Mouse (Mus musculus) yolk sac, embryonic 10.5 days (tissue): Measurements from ENCODE around the gene Gm3045.

Experiments
- DNase-seq: peaks from one replicate; pipeline ENCODE4 v3.0.0-alpha.2; 2017; ENCODE audit warnings: low spot score

Gene Gm3045

DNA sequence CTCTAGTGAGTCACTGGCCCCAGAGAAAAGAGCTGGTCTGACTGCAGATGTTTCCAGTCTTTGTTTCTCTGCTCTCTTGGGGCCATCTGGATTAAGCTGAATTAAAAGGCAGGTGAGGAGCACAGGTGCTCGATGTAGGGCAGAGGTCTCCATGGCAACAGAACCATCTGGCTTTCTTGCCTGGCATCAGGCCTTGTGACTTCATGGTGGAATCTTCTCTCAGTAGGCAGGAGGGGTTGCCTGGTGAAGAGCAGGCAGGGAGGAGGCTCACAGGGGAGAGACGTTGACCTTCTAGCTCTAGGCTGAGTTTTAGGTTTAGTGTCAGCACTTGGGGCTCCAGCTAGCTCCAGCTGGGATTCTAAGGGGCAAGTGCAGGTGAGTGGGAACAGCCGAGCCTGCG is at the start of gene Gm3045:
Gm3045 (plus strand) TSS at position 230 of the 400 bp plus-strand sequence.
- no peak for DNase-seq

DNA sequence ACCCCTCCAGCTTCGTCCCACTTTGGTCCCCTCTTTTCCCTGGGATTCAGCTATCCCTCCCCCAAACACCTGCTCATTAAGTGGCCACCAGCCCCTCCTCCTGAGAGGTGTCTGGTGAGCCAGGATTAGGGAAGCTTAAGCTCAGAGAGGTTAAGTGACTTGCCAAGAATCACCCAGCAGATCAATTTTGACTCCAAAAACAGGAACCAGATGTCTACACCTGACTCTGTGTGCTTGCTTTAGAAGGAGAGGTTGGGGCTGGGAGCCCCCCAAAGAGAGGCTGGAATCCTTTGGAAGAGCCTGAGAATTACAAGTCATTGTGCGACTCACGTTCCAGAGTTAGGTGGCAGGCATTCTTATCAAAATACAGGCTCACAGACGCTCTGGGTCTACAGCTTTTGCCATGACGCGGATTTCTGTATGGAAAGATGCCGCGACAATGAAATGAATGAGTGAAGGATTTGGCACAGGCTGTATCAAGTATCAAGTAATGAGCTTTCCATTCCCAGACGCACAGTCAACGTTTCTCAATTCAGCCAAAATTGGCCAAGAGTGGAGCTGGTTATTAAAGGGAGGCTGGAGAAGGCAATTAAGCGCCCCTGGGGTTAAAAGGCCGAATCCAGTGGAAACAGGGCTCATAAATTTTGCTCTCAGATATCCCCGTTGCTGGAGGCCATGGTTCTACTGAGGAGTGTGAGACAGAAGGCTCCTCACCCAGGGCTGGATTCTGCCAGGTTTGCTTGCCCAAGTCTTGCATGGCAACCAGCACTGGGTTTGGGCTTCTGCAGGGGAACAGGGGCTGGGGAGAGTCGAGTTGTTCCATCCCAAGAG is 45.3 kb upstream of the Gm3045 start:
- no peak for DNase-seq

GRCm38 (mm10) chr13:56383406-56383805 is 43.0 kb upstream of the Gm3045 start:
- DNase-seq, result no peak

GRCm38 (mm10) chr13:56386411-56386810 is 40.0 kb upstream of the Gm3045 start:
- DNase-seq, result no peak

- DNase-seq, result no peak
Observed at GRCm38 (mm10) chr13:56387374-56387773, 39.0 kb upstream of the Gm3045 start.

GRCm38 (mm10) chr13:56388042-56388441 is 38.4 kb upstream of the Gm3045 start:
- no peak for DNase-seq

DNA sequence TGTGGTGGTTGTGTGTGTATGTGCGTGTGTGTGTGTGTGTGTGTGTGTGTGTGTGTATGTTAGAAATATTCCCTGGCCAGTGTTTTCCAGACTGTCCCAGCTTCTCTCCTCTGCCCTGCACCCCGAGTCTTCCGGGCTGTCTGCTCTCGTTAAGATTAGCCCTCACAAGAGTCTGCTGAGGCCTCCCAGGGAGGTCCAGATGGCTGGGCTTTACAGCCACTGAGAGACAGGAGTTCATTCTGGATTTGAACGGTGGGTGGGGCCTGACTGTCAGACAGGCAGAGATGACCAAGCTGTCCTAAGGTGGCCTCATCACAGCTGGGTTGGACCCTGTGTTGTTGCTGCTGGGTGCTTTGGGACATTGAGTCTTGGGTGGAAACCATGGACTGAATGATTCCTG is 28.8 kb upstream of the Gm3045 start:
- no peak for DNase-seq

GRCm38 (mm10) chr13:56401186-56401585 is 25.2 kb upstream of the Gm3045 start:
- DNase-seq, result no peak

- DNase-seq, result no peak
Observed at GRCm38 (mm10) chr13:56403381-56404086, 22.9 kb upstream of the Gm3045 start.

GRCm38 (mm10) chr13:56404511-56405140 is 21.8 kb upstream of the Gm3045 start:
- no peak for DNase-seq

DNA sequence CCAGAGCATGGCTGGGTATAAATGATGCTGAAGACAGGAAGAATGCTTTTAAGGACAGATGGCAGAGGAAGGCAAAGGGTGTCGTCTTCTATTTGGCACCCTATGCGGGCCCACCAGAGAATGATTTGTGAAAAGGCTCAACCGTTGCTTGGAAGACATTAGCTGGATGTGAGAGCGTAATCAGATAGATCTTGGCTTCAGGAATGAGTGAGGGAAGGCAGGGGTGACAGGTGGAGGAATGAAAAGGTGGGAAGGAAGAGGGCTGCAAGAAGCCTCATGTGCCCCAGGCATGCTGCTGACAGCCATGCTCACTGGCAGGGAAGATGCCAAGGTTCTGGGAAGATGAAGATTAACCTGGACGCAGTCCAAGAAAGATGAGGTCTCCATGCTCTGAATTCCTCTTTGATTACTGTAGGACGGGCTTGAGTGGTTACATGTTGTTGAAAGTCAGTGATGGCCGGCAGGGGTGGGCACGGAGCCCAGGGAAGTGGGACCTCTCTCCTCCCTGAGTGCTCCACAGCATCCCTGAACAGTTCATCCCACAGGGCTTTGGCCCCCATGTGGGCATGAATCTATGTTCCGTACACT is 14.0 kb upstream of the Gm3045 start:
- no peak for DNase-seq

- no peak for DNase-seq
Observed at GRCm38 (mm10) chr13:56418685-56419483, 7.5 kb upstream of the Gm3045 start.

GRCm38 (mm10) chr13:56419538-56419937 is 6.9 kb upstream of the Gm3045 start:
- no peak for DNase-seq

- DNase-seq, result no peak
Observed at GRCm38 (mm10) chr13:56422072-56422723, 4.2 kb upstream of the Gm3045 start.

DNA sequence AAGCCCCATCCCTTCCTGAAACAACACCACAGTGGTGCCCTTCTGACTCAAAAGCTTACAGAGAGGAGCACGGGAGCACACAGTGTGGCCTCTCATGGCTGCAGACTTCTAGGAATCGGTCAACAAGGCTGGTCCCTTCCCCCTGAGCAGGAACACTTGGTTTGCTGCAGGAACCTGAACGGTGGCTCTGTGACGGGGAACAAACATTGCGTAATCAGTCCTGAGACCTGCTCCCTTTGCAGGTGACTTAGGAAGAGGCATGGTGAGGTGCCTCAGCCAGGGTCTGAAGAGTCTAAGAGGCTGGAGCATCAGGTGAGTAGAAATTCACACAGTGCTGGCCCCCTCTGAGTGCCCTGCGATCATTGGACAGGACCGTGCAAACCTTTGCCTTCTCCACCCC is 463 bp upstream of the Gm3045 start:
- DNase-seq, result no peak

DNA sequence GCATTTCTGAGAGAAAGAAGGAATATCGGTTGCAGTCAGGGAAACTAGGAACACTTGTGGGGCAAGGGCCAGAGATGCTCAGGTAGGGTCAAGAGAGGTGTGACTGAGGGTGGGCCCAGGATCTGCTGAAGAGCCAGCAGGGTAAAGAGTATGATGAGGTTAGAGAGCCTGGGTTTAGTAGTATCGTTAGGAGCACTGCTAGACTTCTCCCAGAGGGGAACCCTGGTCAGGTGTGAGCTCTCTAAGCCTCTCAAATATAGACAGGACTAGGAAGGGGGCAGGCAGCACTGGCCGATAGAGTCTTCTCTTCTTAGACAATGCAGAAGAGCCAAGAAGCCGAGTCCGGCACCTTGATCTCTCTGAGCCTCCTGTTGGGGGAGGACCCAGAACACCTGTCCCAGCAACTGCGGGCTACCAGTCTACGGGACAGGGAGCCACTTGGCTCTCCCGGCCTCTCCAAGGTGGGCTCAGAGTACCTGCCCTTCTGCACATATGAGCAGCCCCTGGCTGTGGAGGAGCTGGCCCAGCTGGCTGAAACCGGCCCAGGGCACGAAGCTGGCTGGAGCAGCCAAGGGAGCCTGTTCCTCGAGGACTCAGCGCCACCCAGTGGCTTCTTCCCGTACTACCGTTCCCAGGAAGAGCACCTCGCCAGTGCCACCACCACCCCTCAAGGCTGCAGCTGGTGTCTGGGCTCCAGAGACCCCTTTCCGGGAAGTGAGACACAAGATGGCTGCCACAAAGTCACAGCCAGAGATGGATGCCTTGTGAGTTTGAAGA is 2.5 kb downstream of the Gm3045 start:
- DNase-seq, result peak; percentile 42

DNA sequence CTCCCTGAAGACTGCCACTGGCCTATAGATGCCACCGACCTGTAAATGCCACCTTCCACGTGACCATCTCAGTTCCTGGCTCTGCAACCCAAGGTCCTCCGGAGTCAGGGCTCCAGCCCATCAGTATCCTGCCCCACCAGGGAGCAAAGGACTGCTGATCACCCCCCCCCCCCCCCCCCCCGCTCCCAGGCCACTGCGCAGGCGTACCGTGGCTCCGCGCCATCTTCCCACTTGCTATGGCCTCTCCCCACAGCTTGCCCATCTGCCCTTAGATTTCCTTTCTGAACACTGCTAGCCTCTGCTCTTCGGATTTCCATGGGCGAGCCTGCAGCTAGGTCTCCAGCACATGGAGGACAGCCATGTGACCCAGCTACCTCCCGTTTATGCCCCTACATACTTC is 6.1 kb downstream of the Gm3045 start:
- DNase-seq, result no peak

- peak; percentile 37 for DNase-seq
Observed at GRCm38 (mm10) chr13:56433466-56433865, 7.1 kb downstream of the Gm3045 start.

DNA sequence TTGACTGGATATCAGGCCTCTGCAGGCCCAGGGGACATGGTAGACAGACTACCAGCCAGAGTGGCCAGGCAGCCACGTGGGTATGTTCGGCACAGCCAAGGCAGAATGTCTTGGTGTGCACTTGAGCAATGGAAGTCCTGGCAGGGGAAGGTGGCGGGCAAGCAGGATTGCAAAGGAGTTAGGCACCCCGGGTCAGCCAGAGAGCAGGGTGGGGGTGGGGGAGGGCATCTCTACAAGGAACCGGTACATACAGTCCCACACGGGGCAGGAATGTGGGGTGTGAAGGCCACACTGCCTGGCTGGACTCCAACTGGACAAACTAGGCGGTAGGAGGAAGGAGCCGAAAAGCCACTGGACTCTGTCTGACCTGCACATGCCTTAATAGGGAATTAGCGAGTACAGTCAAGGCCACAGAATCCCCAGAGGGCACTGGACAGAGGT is 7.9 kb downstream of the Gm3045 start:
- no peak for DNase-seq

DNA sequence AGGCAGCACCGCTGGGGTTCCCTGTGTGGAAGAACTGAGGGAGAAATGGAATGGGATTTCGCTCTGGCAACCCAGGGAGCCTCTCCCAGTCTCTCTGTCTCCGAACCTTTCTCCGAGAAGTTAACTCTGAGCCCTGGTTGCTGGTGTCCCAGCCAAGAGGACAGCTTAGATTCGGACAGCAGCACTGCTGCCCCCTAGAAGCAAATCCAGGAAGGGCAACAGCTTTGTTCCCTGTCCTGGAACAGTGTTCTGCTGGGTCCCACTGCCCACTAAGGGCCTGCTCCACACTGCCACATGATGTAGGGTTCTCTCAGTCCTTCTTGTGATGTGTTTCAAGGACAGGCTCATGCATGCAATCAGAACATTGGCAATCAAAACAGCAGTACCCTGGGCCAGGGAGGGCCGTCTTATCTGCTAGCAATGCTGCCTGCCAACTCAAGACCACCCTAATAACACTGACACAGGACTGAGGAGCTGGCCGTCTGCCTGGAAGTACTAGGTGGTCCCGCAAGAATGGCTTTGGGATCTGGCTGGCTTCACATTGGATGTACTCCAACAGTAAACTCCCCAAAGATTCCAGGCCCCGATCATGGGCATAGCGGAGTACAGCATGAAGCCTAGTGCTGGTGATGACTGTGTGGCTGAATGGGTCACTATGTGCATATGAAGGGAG is 9.4 kb downstream of the Gm3045 start:
- DNase-seq, result no peak
